Mouse (Mus musculus): ENCODE results near the gene Nup153.

The Nup153 gene

DNA sequence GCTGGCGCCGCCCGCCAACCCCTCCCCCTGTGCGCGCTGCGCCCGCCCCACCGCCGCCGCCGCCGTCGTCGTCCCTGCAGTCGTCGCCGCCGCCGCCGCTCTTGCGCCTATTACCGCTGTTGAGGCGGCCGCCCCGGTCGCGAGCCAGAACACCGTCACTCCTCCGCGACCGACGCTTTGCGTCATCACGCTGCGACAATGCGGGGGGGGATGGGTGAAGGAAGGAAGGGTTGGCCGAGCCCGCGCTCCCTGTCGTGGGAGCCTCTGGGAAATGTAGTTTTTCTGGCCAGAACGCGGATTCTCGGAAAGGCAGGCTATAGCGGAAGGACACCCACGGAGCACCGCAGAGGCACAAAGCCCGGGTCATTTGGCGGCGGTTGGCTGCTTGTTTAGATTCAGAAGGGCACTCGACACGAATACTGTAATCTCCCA, at the start of gene Nup153:
Nup153 (minus strand) TSS at position 104 of the 432 bp plus-strand sequence.
- peak; percentile 99 for DNase-seq (ENCODE audit: low spot score)

DNA sequence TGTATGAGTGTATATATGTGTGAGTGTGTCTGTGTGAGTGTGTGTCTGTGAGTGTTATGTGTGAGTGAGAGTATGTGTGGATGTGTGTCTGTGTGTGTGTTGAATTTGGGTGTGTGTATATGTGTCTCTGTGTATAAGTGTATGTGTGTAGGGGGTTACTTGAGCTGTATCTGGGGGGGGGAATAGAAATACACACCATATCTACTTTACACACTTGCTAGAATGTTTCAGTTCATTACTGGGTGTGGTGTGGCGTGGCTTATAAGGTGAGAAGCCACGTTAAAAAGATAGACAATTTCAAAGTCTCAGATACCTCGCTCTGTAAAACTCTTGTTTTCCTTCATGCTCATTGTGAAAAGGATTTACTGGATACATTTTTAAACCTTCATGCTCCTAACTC, 49.7 kb upstream of the Nup153 start:
- DNase-seq (ENCODE audit: low spot score): no peak

DNA sequence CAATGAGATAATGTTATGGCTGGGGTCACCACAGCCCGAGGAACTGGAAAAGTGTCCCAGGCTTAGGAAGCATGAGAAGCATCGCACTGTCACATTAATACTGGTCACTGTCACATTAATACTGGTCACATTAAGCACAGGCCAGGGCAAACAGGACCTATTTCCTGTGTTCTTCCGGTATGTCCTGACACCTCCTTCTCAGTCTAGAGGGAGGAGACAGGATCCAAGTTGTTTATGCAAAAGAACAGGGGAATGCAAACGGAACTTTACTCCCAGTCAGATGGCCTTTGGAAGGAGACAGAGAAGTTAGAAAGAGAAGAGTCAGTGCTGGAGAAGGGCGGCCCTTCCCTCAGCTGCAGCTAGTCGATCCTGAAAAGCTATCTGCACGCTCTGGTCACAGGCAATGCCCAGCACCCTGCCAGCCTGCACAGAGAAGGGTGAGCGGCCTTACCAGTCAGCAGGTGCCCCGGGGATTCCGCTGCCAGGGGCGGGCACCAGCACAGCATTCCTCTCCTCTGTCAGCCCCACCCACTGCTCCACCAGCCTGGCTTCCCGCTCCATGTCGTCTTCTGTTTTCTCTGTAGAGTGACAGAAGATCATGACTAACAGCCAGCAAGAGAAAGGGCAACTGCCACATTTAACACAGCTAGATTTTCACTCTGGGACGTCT, 49.0 kb upstream of the Nup153 start:
- DNase-seq (ENCODE audit: low spot score): no peak

DNA sequence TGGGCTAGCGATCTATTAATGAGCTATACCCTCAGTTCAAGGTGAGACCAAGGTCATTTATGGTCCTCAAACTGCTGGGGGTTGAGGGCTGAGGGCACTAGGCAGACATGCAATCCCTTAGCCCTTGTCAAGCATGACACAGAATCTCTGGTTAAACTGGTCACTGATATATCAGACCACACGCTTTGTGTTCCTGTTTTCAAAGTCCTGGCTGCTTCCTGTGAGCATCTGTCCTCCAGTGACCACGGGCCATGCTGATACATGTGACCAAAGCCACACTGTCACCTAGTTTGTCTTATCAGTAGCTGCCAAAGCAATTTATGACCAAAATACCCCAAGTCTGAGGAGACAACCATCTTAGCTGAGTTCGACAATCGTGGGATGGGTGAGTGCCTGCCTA, 47.3 kb upstream of the Nup153 start:
- no peak for DNase-seq (ENCODE audit: low spot score)

DNA sequence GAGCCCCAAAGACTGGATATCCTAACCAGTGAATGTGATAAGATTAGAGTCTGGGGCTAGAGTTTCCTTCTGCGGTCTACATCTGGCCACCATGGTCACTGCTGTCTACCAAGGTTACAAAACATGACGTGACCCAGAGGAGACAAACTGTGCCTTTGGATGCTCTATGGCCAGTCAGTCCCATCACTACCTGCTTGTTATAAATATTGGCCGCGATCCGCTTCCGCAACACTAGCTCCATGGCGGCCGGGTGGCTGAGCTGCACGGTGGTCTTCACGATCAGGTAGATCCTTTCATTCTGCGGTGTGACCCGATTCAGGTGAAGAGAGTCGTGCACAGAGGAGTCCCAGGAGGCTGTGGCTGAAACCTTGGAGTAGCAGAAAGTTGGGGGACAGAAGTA, 44.8 kb upstream of the Nup153 start:
- no peak for DNase-seq (ENCODE audit: low spot score)

DNA sequence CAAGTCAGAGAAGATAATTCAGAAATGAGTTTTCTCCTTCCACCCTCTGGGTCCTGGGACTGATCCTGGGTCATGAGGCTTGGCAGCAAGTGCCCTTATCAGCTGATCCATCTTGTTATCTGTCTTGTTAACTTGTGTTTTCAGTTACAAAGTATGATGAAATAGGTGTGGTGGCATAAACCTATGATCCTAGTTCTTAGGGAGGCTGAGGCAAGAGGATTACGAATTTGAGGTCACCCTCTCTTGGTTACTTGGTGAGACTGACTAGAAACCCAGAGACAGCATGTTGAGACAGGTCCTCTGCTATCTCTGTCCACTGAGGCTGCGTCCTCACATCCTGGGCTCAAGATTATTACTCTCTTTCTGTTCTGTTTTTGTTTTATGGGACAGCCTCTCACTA, 37.6 kb upstream of the Nup153 start:
- DNase-seq (ENCODE audit: low spot score): no peak

DNA sequence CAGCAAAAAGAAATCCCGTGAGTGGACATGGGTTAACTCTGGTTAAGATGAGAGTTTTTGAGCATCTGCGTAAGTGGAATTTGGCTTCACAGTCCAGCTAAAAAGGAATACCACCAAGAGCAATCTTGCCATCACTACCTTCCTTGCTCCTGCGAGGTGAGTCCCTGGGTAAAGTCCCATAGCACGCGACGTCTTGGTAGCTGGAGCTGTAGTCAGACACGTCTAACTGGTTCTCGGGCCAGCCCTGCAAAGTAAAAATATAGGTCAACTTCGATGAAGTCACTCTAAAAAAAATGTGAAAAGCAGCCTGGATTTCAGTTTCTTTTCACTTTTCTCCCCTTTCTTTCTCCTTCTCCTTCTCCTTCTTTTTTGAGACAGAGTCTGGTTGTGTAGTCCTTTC, 35.5 kb upstream of the Nup153 start:
- no peak for DNase-seq (ENCODE audit: low spot score)

DNA sequence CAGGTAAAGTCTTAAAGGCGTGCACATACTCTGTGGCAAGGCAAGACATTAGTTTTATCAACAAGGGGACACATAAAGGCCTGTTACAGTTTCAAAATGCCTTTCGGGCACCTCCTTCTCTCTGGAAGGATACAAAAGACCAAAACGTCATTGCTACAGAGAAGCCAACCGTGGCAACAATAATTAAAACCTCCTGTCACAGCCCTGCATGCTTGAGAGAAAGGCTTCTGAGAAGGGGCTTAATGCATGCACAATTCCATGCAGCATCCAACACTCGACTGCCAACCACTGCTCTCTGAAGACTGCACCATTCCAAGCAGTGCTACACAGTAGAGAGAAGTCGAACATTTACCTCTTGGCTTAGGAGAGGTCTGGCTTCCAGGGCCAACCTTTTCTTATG, 33.2 kb upstream of the Nup153 start:
- DNase-seq (ENCODE audit: low spot score): no peak

DNA sequence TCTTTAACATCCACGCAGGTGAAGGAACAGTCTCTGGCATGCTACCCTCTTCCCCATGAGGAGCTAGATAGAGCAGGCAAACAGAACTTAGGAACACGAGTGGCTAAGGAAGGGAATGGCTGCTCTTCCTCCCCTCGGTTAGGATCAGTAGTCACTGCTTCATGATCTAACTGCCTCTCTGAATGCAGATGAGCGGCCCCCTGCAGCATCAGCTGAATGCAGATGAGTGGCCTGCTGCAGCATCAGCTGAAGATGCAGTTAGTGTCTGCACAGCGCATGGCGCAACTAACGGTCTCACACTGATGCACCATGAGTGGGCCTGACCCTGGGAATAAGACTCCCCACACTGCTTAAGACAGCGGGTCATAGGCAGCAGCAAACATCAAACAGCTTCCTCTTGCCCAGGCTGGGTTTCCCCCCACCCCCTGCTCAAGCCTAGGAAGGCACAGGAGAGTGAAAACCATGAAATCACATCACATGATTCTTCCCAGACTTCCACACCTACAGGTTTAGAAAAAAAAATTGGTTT, 31.6 kb upstream of the Nup153 start:
- DNase-seq (ENCODE audit: low spot score): no peak

DNA sequence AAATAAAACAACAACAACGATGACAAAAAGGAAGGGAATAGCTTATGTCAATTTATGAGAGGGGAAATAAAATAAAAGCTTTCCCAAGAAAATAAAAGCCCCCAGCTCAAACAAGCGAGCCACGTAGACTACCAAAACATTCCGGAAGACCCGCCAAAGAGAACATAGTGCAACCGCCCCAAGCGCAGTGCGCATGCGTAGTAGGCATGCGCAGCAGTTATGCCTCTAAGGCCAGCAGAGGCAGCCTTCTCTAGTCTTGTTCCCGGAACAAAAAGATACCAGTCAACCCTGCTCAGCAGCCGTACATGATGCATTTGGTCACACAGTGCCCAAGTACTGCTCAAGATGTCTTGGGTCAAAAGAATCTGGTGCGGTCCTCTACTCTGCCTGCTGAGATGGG, 30.9 kb upstream of the Nup153 start:
- no peak for DNase-seq (ENCODE audit: low spot score)

DNA sequence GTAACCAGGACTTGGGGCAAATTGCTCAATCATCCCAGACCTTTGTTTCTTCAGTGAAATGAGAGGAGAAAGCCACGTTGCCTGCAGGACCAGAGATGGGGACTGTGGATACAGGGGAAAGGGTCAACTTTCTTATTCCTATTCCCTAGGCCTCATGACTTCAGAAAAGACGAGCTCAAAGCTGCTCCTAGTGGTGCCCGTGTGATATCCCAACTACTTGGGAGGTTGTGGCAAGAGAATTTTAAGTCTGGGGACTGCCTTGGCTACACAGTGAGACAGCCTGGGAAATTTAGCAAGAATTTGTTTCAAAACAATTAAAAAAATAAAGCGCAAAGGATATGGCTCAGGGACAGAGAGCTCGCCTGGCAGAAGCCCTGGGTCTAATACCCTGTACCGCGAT, 30.2 kb upstream of the Nup153 start:
- DNase-seq (ENCODE audit: low spot score): no peak

DNA sequence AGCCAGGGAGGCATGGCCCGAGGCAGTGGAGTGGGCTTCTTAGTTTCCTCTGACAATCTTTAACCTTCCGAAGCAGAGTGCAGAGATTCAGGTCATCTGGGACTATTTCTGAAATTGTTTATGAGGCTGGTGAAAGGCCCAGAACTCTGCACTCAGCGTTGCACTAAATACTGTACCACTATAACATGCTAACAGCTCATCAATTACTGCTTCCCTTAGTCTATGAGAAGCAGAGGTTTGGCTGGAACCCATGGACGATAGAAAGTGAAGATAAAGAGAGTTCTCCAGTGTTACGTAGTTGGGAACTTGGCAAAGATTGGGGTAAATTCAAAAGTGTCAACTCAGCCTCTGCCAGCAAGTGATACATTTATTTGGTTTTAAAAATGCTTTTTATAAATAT, 25.6 kb upstream of the Nup153 start:
- DNase-seq (ENCODE audit: low spot score): no peak

DNA sequence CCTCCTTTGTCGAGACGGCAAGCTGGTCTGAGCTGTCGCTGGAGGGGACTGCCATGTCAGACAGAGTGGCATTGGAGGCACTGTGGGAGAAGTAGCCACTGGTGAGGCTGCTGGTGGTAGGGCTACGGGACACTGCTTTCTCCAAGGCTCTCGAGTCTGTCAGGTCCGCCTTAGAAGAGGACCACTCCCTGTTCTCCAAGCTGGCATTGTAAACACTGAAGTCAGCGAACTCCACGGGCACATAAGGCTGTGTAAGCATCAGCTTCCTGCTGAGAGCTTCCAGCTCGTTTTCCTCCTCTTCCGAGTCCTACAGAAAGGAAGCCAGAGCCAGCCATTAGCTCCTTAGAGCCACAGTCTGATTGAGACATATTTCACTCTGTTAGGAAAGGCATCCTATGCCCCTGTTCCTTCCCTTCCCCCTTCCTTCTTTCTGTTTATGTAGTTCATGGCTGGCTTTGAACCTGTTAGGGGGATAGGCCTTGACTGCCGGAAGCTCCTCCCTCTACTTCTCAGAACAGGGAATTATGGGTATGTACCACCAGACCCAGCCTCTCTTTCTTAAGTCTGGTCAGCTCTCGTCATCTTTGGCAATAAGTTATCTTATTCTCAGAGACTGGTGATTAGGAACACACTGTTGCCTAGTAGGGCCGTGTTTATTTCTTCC, 25.0 kb upstream of the Nup153 start:
- DNase-seq (ENCODE audit: low spot score): no peak

DNA sequence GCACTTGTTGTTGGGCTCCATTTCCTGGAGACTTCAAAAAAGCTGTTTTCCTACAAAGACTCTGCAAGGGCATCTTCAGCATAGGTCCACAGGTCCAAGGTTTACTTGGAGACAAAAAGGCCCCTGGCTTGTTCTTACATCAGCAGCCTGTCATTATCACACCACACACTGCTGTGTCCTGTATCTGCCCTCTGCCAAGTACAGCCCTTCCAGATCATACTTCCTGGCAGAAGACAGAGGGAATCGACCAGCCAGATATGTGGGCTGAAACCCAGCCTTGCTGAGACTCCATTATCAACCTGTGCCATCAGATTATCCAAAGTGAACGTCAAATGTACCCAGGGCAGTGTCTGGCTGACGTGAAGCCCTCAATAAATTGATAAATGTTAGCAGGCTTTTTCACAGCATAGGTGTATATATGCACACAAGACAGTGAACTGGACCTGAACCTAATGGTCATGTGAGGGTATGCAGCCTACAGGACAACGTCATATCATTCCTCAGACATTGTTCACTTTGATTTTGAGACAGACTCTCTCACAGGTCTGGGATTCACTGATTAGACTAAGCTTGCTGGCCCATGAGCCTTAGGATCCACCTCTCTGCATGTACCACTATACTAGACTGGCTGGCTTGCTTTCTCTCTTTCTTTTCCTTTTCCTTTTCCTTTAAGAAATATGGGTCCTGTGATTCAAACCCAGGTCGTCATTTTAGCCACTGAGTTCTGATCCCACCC, 20.6 kb upstream of the Nup153 start:
- no peak for DNase-seq (ENCODE audit: low spot score)

DNA sequence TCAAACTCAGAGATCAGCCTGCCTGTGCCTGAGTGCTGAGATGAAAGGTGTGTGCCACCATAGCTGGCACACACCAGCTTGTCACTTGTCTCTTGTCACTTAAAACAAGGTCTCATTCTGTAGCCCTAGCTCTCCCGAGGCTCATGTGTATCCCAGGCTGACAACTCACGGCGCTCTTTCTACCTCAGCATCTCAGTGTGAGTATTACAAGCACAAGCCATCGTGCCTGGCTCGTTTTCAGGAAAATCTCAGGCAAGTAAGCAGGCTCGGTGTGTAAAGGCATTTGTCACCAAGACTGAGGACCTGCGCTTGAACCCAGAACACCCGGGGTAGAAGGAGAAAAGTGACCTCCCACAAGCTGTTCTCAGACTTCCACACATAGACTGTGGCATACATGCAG, 16.1 kb upstream of the Nup153 start:
- DNase-seq (ENCODE audit: low spot score): no peak

DNA sequence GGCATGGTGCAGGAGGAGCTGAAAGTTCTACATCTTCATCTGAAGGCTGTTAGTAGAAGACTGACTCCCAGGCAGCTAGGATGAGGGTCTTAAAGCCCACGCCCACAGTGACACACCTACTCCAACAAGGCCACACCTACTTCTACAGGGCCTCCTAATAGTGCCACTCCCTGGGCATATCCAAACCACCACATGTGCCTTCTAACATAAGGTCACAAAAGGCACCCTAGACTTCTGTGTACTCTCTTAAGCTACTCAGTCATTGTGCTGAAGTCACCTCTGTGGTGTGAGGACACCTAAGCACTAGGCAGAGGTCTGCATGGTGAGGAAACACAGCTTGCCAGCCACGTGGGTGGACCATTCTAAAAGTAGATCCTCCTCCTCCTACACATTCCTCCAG, 14.6 kb upstream of the Nup153 start:
- no peak for DNase-seq (ENCODE audit: low spot score)

DNA sequence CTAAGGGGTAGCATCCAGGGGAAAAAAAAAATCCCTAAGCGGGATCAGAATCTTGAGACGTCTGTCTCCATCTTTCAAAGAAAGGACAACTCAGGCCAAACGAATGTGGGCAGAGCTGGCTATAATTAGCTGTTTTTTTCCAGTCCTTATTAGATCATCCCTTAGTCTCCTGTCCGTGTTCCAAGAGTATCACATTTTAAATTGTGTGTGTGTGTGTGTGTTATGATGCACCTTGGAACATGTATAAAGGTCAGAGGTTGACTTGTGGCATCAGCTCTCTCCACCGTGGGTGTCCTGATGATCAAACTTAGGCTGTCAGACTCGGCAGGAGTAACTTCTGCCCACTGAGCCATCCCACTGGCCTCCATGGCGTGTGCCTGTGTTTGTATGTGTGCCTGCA, 11.7 kb upstream of the Nup153 start:
- no peak for DNase-seq (ENCODE audit: low spot score)

DNA sequence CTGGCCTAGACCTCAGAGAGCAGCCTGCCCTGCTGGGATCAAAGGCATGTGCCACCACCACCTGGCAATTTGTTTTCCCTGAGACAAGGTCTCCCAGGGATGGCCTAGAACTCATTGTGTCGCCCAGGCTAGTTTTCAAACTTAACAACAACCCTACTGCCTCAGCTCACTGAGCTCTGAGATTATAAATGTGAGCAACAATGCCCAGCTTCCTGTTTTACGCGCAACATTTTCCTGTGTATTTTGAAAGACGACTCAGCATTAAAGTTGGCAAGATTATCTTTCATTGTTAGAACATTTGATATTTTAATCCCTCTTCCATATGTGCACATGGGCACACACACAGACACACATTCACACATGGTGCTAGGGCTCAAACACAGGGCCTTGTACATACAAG, 9.7 kb upstream of the Nup153 start:
- DNase-seq (ENCODE audit: low spot score): no peak

DNA sequence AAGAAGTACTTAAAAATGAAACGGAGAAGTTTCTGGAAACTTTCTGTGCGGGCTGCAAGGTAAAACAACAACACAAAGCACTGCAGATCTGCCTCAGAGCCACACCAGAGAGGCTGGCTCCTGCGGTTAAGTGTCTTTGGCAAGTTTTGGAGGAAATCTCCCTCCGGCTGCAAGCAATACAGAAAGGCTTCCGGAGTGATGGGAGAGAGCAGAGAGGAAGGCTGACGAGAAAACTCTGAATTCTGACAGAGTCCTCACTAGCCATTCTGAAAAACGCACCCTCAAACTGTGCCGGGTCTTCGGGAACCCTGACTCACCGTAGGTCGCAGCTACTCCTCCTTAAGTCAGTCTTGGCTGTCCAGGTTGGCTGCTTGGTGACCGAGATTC, 8.7 kb upstream of the Nup153 start:
- DNase-seq (ENCODE audit: low spot score): no peak

DNA sequence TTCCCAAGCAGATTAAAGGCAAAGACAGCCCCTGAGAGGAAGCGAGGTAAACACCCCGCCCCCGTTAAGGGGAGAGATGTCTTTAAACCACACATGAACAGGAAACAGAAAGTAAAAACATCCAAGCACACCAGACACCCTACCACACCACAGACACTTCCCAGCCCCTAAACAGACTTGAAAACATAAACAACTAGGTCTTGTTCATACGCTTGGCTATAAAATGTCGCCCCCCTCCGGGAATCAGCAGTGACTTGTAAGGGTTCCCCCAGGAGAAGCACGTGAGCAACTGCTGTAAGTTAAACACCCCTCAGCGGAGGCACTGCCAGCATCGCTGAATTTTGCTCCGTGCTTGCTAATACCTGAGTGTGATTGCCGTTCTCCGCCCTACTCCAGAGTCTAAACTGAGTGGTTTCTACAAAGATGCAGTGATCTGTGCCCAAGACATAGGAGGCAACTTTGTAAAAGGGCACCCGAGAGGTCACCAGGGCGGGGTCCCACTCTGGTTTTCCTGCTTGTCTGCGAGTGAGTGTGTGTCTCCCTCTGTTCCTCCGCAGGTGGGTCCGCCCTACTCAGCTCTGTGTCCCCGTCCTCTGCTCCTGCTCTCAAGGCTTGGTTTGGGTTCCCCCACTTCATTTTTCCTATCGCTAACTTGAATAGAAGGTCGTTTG, 8.2 kb upstream of the Nup153 start:
- DNase-seq (ENCODE audit: low spot score): no peak

DNA sequence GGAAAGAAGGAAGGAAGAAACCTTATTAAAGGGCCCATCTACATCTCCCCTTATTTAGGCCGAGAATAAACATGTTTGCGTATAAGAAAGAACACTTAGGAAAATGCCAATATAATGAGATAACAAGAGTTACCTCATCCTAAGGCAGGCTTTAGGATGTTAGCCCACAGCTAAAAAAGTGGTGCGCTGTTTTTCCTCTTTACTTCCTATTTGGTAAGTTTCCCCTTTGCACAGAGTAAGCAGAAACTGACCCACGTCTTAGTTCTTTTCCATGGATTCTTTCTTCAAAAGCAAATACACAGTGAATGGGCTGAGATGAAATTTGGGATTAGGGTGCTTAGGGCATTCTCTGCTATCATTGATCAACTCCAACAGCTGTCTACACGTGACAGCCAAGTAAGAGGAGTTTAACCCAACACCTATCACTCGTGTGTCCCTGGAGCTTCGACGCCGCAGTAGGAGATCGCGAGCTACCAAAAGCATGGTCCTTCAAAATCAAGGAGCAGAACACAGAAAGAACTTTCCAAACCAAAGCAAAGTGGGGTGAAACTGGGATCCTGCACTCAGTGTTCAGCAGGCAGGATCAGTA, 7.6 kb upstream of the Nup153 start:
- no peak for DNase-seq (ENCODE audit: low spot score)

DNA sequence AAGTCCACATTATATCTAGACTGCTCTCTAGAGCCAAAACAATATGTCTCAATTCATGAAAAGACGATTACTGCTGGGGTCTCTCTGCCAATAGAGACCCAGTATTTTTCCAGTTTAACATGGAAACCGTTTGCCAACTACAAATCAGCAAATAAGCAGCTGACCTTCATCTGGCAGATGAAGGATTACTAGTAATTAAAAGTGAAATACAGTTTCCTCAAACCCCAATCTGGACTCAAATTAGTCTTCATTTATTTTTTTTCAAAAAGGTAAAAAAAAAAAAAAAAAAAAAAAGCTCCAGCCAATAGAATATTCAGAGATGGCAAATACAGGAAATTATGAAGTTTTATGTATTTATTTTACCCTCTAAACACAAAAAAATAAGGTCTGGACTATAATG, 2.3 kb upstream of the Nup153 start:
- DNase-seq (ENCODE audit: low spot score): no peak
